Mouse (Mus musculus) intestine, embryonic 16.5 days (tissue): ENCODE data around the gene Uggt1. TPM values are rescaled to one million over a fixed set of nuclear protein-coding genes. Genes with fewer than 3 reads are reported as not detected.
A peak's percentile ranks its signal among the peaks of the same experiment; 100 is the strongest.

Source experiments
- ATAC-seq: fragments of 200-750 bp; cut with Nextera tagmentation; 2 replicates; pipeline ENCODE4 v1.8.0; 2017; ENCODE audit warnings: moderate TSS enrichment, moderate library complexity
- H3K27ac ChIP-seq: fragments of 300-500 bp; sonication (generic); 2 replicates; pipeline ENCODE4 v1.5.1; 2014; ENCODE audit warnings: mild to moderate bottlenecking, low read length
- H3K27me3 ChIP-seq: fragments of 300-500 bp; sonication (generic); replicated peaks from 2 replicates; pipeline ENCODE4 v1.6.1; 2014; ENCODE audit warnings: low read length, control low read depth, mixed read lengths; ENCODE audit not compliant: control insufficient read depth, insufficient read depth
- H3K36me3 ChIP-seq: fragments of 300-500 bp; sonication (generic); 2 replicates; pipeline ENCODE4 v1.6.1; 2014; ENCODE audit warnings: low read length, control low read depth; ENCODE audit not compliant: control insufficient read depth, insufficient read depth
- H3K4me1 ChIP-seq: fragments of 300-500 bp; sonication (generic); 2 replicates; pipeline ENCODE4 v1.6.1; 2014; ENCODE audit warnings: low read length, control low read depth, mixed read lengths; ENCODE audit not compliant: control insufficient read depth, insufficient read depth
- H3K4me2 ChIP-seq: fragments of 300-500 bp; sonication (generic); 2 replicates; pipeline ENCODE4 v1.6.1; 2014; ENCODE audit warnings: low read depth, low read length, control low read depth
- H3K4me3 ChIP-seq: fragments of 300-500 bp; sonication (generic); 2 replicates; pipeline ENCODE4 v1.5.1; 2014; ENCODE audit warnings: mild to moderate bottlenecking, low read length
- H3K9ac ChIP-seq: fragments of 300-500 bp; sonication (generic); 2 replicates; pipeline ENCODE4 v1.6.1; 2014; ENCODE audit warnings: low read depth, low read length
- H3K9me3 ChIP-seq: fragments of 300-500 bp; sonication (generic); 2 replicates; pipeline ENCODE4 v1.6.1; 2016; ENCODE audit warnings: low read length, control low read depth; ENCODE audit not compliant: control insufficient read depth
- WGBS: fragments of 180-500 bp; shearing (Covaris S2); extraction: QIAGEN DNeasy Blood & Tissue Kit; methylation state at CpG from one replicate; pipeline ENCODE4 v1.1.7; 2014; 5-methylcytosine and 5-hydroxymethylcytosine counted together
- polyA plus RNA-seq: library from polyadenylated mRNA; unstranded; fragments of >200 nt; fragmentation: Nextera tagmentation; extraction: Ambion mirVana; gene quantifications from 2 replicates; pipeline ENCODE4 v1.2.1, GENCODE M21; 2015

Gene Uggt1
- polyA plus RNA-seq, 1 experiment from 2014 or later = 44.6 TPM

DNA sequence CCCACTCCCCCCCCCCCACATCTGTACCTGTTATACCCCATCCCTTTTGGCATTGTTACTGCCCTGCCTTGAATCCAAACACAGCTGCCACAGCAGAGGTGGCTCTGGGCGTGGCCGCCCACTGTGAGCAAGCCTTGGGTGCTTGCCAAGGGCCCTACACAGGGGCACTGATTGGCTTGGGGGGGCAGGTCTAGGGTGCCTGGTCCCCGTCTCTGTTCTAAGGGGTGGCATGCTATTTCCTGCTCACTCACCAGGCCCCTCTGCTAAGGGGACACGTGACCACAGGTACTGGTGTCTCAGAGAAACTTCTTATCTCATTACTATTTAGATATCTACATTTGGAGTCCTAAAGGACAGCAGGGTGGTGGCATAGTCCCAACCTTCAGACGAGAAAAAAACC, 28.0 kb upstream of the Uggt1 start:
- Histone ChIP-seq H3K9ac (peak overlapping the region; percentile 52), H3K9me3 (no peaks in the 10 kb centered on the region), H3K4me3 (peak overlapping the region; percentile 43), H3K4me1 (peaks cover 51% of the 10 kb centered on the region), H3K4me2 (peak overlapping the region; percentile 57), H3K36me3 (no peaks in the 10 kb centered on the region), H3K27me3 (no peaks in the 10 kb centered on the region), H3K27ac (peak overlapping the region; percentile 97)
- WGBS = 35% methylated on average over 5 of the region's 5 CpGs
- peak; percentile 63 for ATAC-seq

DNA sequence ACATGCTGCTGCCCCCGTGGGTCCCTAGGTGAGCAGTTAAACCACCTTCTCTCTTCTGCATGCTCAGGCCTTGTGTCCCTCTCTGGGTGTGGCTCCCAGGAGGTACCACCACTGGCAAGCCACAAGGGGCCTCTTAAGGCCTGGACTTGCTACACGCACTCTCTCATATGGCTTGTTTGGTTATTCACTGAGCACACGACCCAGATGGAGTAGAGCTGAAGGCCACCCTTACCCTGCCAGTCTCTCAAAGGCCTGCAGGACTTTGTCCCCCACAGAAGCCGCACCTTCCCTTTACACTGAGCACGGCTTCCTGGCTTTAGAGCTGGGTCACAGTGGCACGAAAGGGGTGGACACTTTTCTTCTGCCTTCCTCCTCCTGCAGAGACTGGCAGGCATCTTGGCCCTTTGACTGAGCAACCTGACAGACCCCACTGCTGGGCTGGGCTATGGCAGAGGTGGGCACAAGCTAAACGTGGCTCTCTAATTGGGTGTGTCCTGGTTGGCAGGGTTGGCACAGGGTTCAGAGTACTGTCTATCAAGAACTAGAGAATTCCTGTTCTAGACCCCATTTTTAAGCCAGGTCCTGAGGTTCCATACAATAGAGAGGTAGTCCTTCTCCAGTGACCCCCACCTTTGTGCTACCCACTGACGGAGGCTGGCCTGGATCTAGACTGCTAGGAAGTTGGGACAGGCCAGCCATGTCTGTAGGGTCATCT, 27.2 kb upstream of the Uggt1 start:
- no peaks in the 10 kb centered on the region for H3K9me3 ChIP-seq
- peak overlapping the region; percentile 97 for H3K27ac ChIP-seq
- WGBS = 51% methylated on average over 8 of the region's 8 CpGs
- peaks cover 51% of the 10 kb centered on the region for H3K4me1 ChIP-seq
- H3K27me3 ChIP-seq = no peaks in the 10 kb centered on the region
- H3K4me3 ChIP-seq = peak overlapping the region; percentile 43
- H3K36me3 ChIP-seq = no peaks in the 10 kb centered on the region
- peak; percentile 63 for ATAC-seq
- peak overlapping the region; percentile 52 for H3K9ac ChIP-seq
- peak overlapping the region; percentile 57 for H3K4me2 ChIP-seq

- peak overlapping the region; percentile 97 for H3K27ac ChIP-seq
- peak overlapping the region; percentile 52; the same call in 1 of the 2 replicates for H3K9ac ChIP-seq
- no peaks in the 10 kb centered on the region for H3K9me3 ChIP-seq
- 30% methylated on average over 3 of the region's 3 CpGs for WGBS
- ATAC-seq = no peak
- no peaks in the 10 kb centered on the region for H3K36me3 ChIP-seq
- H3K4me2 ChIP-seq = peak overlapping the region; percentile 57
- H3K27me3 ChIP-seq = no peaks in the 10 kb centered on the region
- peak overlapping the region; percentile 43; the same call in 1 of the 2 replicates for H3K4me3 ChIP-seq
- peaks cover 51% of the 10 kb centered on the region for H3K4me1 ChIP-seq
Observed at GRCm38 (mm10) chr1:36270666-36271065, 26.1 kb upstream of the Uggt1 start.

- ATAC-seq = no peak
- Histone ChIP-seq H3K27ac (no peak overlapping the region), H3K4me1 (peaks cover 43% of the 10 kb centered on the region), H3K4me3 (0 out of 2 replicates have a peak overlapping the region, but pooled peaks have one; percentile 2), H3K9me3 (no peaks in the 10 kb centered on the region), H3K27me3 (no peaks in the 10 kb centered on the region), H3K9ac (peak overlapping the region; percentile 25; the same call in 1 of the 2 replicates), H3K36me3 (no peaks in the 10 kb centered on the region), H3K4me2 (peak overlapping the region; percentile 38)
- whole genome bisulfite sequencing = 47% methylated on average over 54 of the region's 54 CpGs
Observed at GRCm38 (mm10) chr1:36269121-36269795, 24.7 kb upstream of the Uggt1 start.

DNA sequence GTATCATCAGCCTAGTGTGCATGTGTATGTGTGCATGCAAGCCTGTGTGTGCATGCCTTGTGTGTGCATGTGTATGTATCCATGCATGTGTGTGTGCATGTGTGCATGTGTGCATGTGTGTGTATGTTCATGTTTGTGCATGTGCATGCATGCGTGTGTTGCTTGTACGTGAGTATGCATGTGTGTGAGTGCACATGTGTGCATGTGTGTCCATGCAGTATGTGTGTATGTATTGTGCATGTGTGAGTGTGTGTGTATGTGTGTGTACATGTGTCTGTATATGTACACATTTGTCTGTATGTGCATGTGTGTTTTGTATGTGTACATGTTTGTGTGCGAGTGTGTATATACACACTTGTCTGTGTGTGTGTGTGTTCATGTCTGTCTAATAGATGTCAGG, 23.1 kb upstream of the Uggt1 start:
- H3K9ac ChIP-seq = no peak overlapping the region
- no peak overlapping the region for H3K4me2 ChIP-seq
- no peaks in the 10 kb centered on the region for H3K36me3 ChIP-seq
- no peaks in the 10 kb centered on the region for H3K27me3 ChIP-seq
- no peak for ATAC-seq
- peaks cover 35% of the 10 kb centered on the region for H3K4me1 ChIP-seq
- H3K9me3 ChIP-seq = no peaks in the 10 kb centered on the region
- no peak overlapping the region for H3K27ac ChIP-seq
- no peak overlapping the region for H3K4me3 ChIP-seq
- WGBS = 93% methylated on average over 3 of the region's 3 CpGs

DNA sequence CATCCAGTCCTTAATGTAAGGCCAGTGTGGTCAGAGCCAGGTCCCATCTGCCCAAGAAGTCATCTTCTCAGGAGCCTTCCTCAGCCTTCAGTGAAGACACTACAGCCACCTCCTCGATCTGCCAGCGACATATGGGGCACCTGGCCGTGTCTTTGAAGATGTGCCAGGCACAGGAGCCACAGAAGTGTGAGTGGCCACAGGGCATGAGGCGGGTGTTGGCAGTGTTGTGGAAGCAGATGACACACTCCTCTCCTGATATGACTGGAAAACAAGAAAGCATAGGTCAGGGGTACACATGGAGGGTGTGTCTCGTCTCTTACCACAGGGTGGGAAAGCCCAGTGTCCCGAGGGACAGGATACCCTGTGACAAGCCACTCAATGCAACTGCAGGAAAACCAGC, 21.8 kb upstream of the Uggt1 start:
- peaks cover 22% of the 10 kb centered on the region for H3K4me1 ChIP-seq
- H3K9me3 ChIP-seq = no peaks in the 10 kb centered on the region
- H3K9ac ChIP-seq = no peak overlapping the region
- no peak overlapping the region for H3K4me2 ChIP-seq
- H3K4me3 ChIP-seq = no peak overlapping the region
- no peak overlapping the region for H3K27ac ChIP-seq
- no peak for ATAC-seq
- no peaks in the 10 kb centered on the region for H3K36me3 ChIP-seq
- 85% methylated on average over 6 of the region's 6 CpGs for WGBS
- no peaks in the 10 kb centered on the region for H3K27me3 ChIP-seq

DNA sequence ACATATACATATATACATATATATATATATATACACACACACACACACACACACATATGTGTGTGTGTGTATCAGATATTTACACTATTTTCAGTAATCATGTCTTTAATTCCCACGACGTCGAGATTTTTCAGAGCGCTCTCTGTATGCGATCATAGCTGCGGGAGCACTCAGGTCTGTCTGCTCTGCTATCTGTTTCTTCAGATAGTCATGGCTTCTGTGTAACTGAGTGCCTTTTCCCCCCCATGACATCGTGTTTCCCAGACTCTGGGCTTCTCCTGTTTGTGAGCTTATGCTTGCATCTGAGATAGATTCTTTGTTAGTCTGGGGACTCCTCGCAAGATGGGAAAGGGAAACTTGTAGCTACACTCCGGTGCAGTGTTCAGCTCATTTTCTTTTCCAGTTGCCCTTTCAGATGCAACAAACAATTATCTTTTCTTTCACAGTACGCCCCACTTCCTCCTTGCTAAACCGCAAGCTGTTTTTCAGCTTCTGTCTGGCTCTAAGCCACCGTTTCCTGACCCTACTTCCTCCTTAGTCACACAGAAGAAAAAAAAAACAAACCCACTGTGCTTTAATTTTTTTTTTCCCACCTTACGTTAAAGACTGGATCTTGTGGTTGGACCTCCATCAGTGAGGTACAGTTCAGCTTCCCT, 19.4 kb upstream of the Uggt1 start:
- Histone ChIP-seq H3K4me1 (no peaks in the 10 kb centered on the region), H3K9me3 (0 out of 2 replicates have a peak, but pooled peaks cover 3% of the 10 kb centered on the region), H3K27ac (peak overlapping the region; percentile 72), H3K4me2 (no peak overlapping the region), H3K36me3 (no peaks in the 10 kb centered on the region), H3K9ac (0 out of 2 replicates have a peak overlapping the region, but pooled peaks have one; percentile 11), H3K27me3 (no peaks in the 10 kb centered on the region), H3K4me3 (no peak overlapping the region)
- ATAC-seq = no peak
- 57% methylated on average over 13 of the region's 13 CpGs for WGBS

DNA sequence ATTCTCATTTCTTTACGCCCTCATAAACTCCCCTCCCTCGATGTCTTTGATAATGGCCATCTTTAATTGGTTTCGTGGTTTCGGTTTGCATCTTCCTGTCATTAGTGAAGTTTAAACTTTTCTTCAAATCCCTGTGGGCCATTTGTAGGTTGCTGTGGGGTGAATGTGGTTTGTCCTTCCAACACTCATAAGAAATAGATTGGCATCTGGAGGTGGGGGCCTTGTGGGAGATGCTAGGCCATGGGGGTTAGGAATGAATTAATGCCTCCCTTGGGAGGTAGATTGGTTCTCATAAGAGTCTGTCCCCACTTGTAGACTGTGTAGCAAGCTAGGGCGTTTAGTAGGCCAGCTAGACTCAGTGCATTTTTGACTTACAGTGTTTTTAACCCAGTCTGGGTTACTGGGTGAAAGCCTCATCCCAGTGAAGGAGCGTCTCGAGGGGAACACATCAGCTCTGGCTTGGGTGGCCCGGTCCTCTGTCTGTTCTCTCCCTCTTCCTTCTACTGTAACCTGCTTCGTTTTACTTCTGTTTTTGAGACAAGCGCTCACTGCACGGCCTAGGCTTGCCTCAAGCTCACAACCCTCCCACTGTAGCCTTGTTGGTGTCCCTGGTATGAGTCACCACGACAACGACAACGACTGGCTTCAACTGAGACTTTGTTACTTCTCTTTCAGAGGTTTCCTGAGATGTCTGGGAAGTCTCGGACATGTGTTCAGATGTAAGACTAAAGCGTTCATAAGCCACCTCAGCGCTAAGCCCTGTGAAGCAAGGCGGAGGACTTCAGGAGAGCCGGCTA, 17.4 kb upstream of the Uggt1 start:
- Histone ChIP-seq H3K27me3 (no peaks in the 10 kb centered on the region), H3K27ac (no peak overlapping the region), H3K4me1 (no peaks in the 10 kb centered on the region), H3K4me3 (no peak overlapping the region), H3K4me2 (no peak overlapping the region), H3K36me3 (no peaks in the 10 kb centered on the region), H3K9ac (no peak overlapping the region), H3K9me3 (0 out of 2 replicates have a peak, but pooled peaks cover 3% of the 10 kb centered on the region)
- ATAC-seq = no peak
- WGBS = 81% methylated on average over 19 of the region's 19 CpGs

GRCm38 (mm10) chr1:36260418-36260817, 15.9 kb upstream of the Uggt1 start:
- ATAC-seq = no peak
- Histone ChIP-seq H3K4me3 (no peak overlapping the region), H3K4me2 (no peak overlapping the region), H3K9ac (no peak overlapping the region), H3K27ac (no peak overlapping the region), H3K9me3 (peaks cover 10% of the 10 kb centered on the region), H3K36me3 (no peaks in the 10 kb centered on the region), H3K27me3 (no peaks in the 10 kb centered on the region), H3K4me1 (no peaks in the 10 kb centered on the region)
- 93% methylated on average over 1 of the region's 1 CpGs for WGBS
